Mouse (Mus musculus): ENCODE data around the gene Tlx1. TPM values are rescaled to one million over a fixed set of nuclear protein-coding genes. Genes with fewer than 3 reads are reported as not detected.

Gene Tlx1
- polyA plus RNA-seq (2016; fragmentation: Nextera tagmentation; extraction: Ambion mirVana), result 0.15 and 0.36 TPM in 2 replicates

- DNase-seq (ENCODE audit: low spot score), result peak; percentile 69
- Histone ChIP-seq H3K27me3 (ENCODE audit: low read depth, poor library complexity, severe bottlenecking) (peaks cover 100% of the 10 kb centered on the region), H3K4me1 (peaks cover 41% of the 10 kb centered on the region), H3K27ac (0 out of 2 replicates have a peak within 1 kb of the TSS, but pooled peaks have one; percentile 37), H3K4me3 (peak within 1 kb of the TSS; percentile 45), H3K9me3 (replicated peaks) (no peaks in the 10 kb centered on the region), H3K36me3 (no peaks in the 10 kb centered on the region)
- under 1% methylated on average over 60 of the region's 61 CpGs for WGBS
These were observed at the start of gene Tlx1 for GRCm38 (mm10) chr19:45150490-45151181. TSS of gene Tlx1 (plus strand) at chr19:45150680.

DNA sequence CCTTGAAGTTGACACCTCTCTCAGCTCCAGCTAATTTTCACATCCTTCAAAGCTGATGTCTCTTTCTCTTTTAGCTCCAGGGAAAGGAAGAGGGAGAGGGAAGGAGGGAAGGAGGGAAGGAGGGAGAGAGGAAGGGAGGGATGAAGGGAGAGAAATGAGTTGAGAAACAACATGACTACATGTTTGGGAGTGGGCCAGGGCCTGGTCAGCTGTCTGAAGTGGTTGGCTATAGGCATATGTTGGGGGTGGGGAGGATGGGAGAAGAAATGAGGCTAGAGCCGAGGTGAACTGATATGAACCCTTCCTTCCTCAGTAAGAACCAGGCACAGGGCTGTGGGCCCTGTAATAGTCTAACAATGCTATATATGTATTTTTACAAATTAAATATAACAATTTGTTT is 44.9 kb upstream of the Tlx1 start:
- DNase-seq (ENCODE audit: low spot score), result no peak
- H3K4me1 ChIP-seq, result peaks cover 28% of the 10 kb centered on the region
- no peaks in the 10 kb centered on the region for H3K9me3 ChIP-seq (replicated peaks)
- H3K27ac ChIP-seq, result no peak overlapping the region
- 48% methylated on average over 1 of the region's 1 CpGs for WGBS
- H3K36me3 ChIP-seq, result no peaks in the 10 kb centered on the region
- no peak overlapping the region for H3K4me3 ChIP-seq
- H3K27me3 ChIP-seq (ENCODE audit: low read depth, poor library complexity, severe bottlenecking), result peaks cover 92% of the 10 kb centered on the region

GRCm38 (mm10) chr19:45106689-45107088 is 43.8 kb upstream of the Tlx1 start:
- Histone ChIP-seq H3K4me1 (peaks cover 29% of the 10 kb centered on the region), H3K9me3 (replicated peaks) (no peaks in the 10 kb centered on the region), H3K27ac (no peak overlapping the region), H3K36me3 (no peaks in the 10 kb centered on the region), H3K27me3 (ENCODE audit: low read depth, poor library complexity, severe bottlenecking) (peaks cover 81% of the 10 kb centered on the region), H3K4me3 (no peak overlapping the region)
- no peak for DNase-seq (ENCODE audit: low spot score)
- WGBS, result 41% methylated on average over 6 of the region's 6 CpGs

DNA sequence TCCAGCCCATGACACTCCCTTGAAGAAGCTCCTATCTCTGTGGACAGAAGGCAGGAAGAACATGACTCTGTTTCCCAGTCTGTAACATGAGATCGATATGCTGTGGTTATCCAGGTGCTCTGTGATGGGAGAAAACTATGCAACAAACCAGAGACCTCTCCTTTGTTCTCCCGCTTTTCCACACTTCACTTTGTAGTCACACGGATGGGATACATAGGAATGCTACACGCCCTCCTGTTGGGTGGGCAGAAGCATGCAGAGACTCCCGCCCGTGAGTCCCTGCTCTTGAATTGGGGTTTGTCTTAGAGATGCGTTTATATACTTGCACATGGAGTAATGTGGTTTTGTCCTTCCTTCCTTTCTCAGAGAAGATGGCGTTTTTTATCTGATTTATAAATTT is 39.8 kb upstream of the Tlx1 start:
- DNase-seq (ENCODE audit: low spot score), result no peak
- Histone ChIP-seq H3K9me3 (replicated peaks) (no peaks in the 10 kb centered on the region), H3K36me3 (no peaks in the 10 kb centered on the region), H3K4me1 (peaks cover 42% of the 10 kb centered on the region), H3K27ac (no peak overlapping the region), H3K4me3 (no peak overlapping the region), H3K27me3 (ENCODE audit: low read depth, poor library complexity, severe bottlenecking) (peaks cover 51% of the 10 kb centered on the region)
- 82% methylated on average over 8 of the region's 8 CpGs for WGBS

DNA sequence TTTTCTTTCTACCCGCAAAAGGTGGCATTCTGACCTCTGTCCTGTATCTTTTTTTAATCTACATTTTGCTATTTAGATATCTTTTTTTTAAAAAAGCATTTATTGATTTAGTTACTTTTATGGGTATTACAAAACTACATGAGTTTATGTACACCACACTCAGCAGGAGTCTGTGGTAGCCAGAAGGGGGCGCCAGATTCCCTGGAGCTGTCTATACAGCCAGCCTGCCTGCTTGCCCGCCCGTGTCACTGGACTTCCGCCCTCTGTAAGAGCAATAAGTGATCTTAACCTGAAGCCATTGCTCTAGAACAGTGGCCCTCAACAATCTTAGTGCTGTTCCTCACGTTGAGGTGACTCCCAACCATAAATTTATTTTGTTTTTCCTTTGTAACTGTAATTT is 38.0 kb upstream of the Tlx1 start:
- Histone ChIP-seq H3K27me3 (ENCODE audit: low read depth, poor library complexity, severe bottlenecking) (peaks cover 52% of the 10 kb centered on the region), H3K9me3 (replicated peaks) (no peaks in the 10 kb centered on the region), H3K4me3 (no peak overlapping the region), H3K27ac (no peak overlapping the region), H3K36me3 (no peaks in the 10 kb centered on the region), H3K4me1 (peaks cover 47% of the 10 kb centered on the region)
- 87% methylated on average over 6 of the region's 6 CpGs for WGBS
- no peak for DNase-seq (ENCODE audit: low spot score)

DNA sequence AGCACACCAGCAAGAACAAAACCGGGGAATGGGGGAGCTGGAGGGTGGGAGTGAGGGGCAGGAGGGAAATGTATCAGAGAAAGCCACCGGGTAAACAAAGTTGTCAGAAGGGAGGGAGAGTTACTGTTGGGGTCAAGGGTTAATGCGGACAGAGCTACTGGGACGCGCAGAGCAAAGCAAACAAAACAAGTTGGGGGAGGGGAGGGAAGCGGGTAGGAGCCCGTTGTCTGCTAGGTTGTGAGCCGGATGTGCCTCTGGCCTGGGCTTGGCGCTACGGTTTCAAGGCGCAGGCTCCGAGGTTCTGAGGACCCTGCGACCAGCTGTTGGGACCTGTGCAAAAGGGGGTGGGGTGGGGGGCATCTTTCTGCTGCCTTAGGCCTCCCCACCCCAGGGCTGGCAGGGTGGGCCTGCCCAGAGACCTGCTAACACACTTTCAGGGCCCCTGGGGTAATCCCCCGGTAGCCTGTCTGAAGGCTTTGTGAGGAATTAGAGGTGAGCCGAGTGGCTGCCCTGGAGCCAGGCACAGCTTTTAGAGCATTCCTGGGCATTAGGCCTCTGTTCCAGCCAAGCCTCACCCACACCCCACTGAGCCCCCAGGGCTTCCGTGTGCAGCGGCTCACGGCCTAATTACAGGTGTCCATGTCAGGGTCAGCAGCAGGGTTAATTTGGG is 36.6 kb upstream of the Tlx1 start:
- peak overlapping the region; percentile 31; the same call in 1 of the 2 replicates for H3K4me3 ChIP-seq
- under 1% methylated on average over 18 of the region's 18 CpGs for WGBS
- DNase-seq (ENCODE audit: low spot score), result peak; percentile 69

DNA sequence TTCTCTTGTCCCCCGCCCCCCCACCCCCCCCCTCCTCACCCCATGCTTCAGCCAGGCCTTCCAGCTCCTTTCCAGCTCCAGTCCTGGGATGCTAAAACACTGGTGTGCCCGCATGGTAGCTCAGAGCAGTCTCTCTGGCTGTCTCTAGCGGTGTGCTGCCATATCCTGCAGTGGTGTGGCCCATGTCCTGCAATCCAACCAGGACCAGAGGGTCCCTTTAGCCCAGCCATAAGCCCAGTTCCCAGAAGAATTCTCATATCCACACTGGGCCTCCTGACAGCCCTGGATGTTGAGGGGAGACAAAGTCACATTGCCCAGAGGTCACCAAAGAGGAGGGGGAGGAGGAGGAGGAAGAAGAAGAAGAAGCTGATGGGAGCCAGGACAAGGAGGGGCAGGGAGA is 35.7 kb upstream of the Tlx1 start:
- peaks cover 57% of the 10 kb centered on the region for H3K27me3 ChIP-seq (ENCODE audit: low read depth, poor library complexity, severe bottlenecking)
- no peaks in the 10 kb centered on the region for H3K36me3 ChIP-seq

More for the DNA sequence above, 36.6 kb upstream of the Tlx1 start:
- H3K36me3 ChIP-seq, result no peaks in the 10 kb centered on the region
- peaks cover 55% of the 10 kb centered on the region for H3K27me3 ChIP-seq (ENCODE audit: low read depth, poor library complexity, severe bottlenecking)
- peaks cover 47% of the 10 kb centered on the region for H3K4me1 ChIP-seq
- H3K9me3 ChIP-seq (replicated peaks), result no peaks in the 10 kb centered on the region
- H3K27ac ChIP-seq, result peak overlapping the region; percentile 90

GRCm38 (mm10) chr19:45116798-45117197 is 33.7 kb upstream of the Tlx1 start:
- no peaks in the 10 kb centered on the region for H3K36me3 ChIP-seq
- no peak overlapping the region for H3K4me3 ChIP-seq
- peaks cover 37% of the 10 kb centered on the region for H3K4me1 ChIP-seq
- no peak for DNase-seq (ENCODE audit: low spot score)
- H3K9me3 ChIP-seq (replicated peaks), result no peaks in the 10 kb centered on the region
- H3K27me3 ChIP-seq (ENCODE audit: low read depth, poor library complexity, severe bottlenecking), result peaks cover 62% of the 10 kb centered on the region
- WGBS, result 74% methylated on average over 1 of the region's 1 CpGs
- H3K27ac ChIP-seq, result no peak overlapping the region

More for the DNA sequence above, 35.7 kb upstream of the Tlx1 start:
- no peak for DNase-seq (ENCODE audit: low spot score)
- Histone ChIP-seq H3K27ac (peak overlapping the region; percentile 90), H3K4me1 (peaks cover 46% of the 10 kb centered on the region), H3K4me3 (no peak overlapping the region), H3K9me3 (replicated peaks) (no peaks in the 10 kb centered on the region)
- WGBS, result 33% methylated on average over 3 of the region's 3 CpGs

- Histone ChIP-seq H3K9me3 (replicated peaks) (no peaks in the 10 kb centered on the region), H3K27ac (no peak overlapping the region), H3K27me3 (ENCODE audit: low read depth, poor library complexity, severe bottlenecking) (peaks cover 94% of the 10 kb centered on the region), H3K4me3 (no peak overlapping the region), H3K4me1 (peaks cover 11% of the 10 kb centered on the region), H3K36me3 (no peaks in the 10 kb centered on the region)
- no peak for DNase-seq (ENCODE audit: low spot score)
- WGBS, result 22% methylated on average over 14 of the region's 14 CpGs
These were observed 18.4 kb upstream of the Tlx1 start for GRCm38 (mm10) chr19:45131966-45132628.

DNA sequence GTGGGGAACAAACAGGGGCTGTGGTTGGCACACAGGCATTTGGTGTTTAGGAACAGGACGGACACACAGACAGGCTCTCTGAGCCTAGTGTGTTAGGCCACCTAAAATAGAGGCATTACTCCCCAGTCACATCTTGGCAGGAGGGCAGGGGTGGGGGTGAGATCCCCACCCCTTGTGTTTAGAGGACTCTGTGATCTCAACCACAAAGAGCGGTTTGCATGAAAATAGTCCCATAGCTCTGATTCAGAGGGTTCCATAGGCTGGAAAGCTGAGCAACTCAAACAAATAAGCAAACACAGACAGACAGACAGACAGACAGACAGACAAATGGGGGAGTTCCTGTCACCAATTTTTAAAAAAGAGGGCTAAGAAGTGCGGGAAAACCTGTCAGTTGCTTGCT is 7.9 kb upstream of the Tlx1 start:
- whole genome bisulfite sequencing, result 5% methylated on average over 3 of the region's 3 CpGs
- H3K4me3 ChIP-seq, result no peak overlapping the region
- no peak overlapping the region for H3K27ac ChIP-seq
- H3K36me3 ChIP-seq, result no peaks in the 10 kb centered on the region
- no peak for DNase-seq (ENCODE audit: low spot score)
- peaks cover 10% of the 10 kb centered on the region for H3K4me1 ChIP-seq
- peaks cover 100% of the 10 kb centered on the region for H3K27me3 ChIP-seq (ENCODE audit: low read depth, poor library complexity, severe bottlenecking)
- H3K9me3 ChIP-seq (replicated peaks), result no peaks in the 10 kb centered on the region

GRCm38 (mm10) chr19:45143214-45143895 is 7.1 kb upstream of the Tlx1 start:
- peaks cover 10% of the 10 kb centered on the region for H3K4me1 ChIP-seq
- no peak overlapping the region for H3K27ac ChIP-seq
- peak; percentile 64 for DNase-seq (ENCODE audit: low spot score)
- peak overlapping the region; percentile 36 for H3K4me3 ChIP-seq
- peaks cover 100% of the 10 kb centered on the region for H3K27me3 ChIP-seq (ENCODE audit: low read depth, poor library complexity, severe bottlenecking)
- WGBS, result 1% methylated on average over 46 of the region's 46 CpGs
- no peaks in the 10 kb centered on the region for H3K36me3 ChIP-seq
- no peaks in the 10 kb centered on the region for H3K9me3 ChIP-seq (replicated peaks)

- H3K4me3 ChIP-seq, result no peak overlapping the region
- no peaks in the 10 kb centered on the region for H3K36me3 ChIP-seq
- no peaks in the 10 kb centered on the region for H3K9me3 ChIP-seq (replicated peaks)
- no peak overlapping the region for H3K27ac ChIP-seq
- under 1% methylated on average over 4 of the region's 4 CpGs for WGBS
- peaks cover 100% of the 10 kb centered on the region for H3K27me3 ChIP-seq (ENCODE audit: low read depth, poor library complexity, severe bottlenecking)
- DNase-seq (ENCODE audit: low spot score), result no peak
- peaks cover 26% of the 10 kb centered on the region for H3K4me1 ChIP-seq
These were observed 3.4 kb upstream of the Tlx1 start for GRCm38 (mm10) chr19:45147071-45147470.

All from limb, embryonic 10.5 days (tissue).